Mouse (Mus musculus) ES-CJ7 (cell line): Measurements from ENCODE around the gene Psmd7.
"Not testable (repeated sequence)": the region's sequence is repeated elsewhere in the genome, so short reads cannot be mapped to it uniquely, and the experiment has no call there.

Source experiments
- DNase-seq: peaks from one replicate; pipeline ENCODE4 v3.0.0; 2011; ENCODE audit warnings: low read depth, low spot score

Gene Psmd7

DNA sequence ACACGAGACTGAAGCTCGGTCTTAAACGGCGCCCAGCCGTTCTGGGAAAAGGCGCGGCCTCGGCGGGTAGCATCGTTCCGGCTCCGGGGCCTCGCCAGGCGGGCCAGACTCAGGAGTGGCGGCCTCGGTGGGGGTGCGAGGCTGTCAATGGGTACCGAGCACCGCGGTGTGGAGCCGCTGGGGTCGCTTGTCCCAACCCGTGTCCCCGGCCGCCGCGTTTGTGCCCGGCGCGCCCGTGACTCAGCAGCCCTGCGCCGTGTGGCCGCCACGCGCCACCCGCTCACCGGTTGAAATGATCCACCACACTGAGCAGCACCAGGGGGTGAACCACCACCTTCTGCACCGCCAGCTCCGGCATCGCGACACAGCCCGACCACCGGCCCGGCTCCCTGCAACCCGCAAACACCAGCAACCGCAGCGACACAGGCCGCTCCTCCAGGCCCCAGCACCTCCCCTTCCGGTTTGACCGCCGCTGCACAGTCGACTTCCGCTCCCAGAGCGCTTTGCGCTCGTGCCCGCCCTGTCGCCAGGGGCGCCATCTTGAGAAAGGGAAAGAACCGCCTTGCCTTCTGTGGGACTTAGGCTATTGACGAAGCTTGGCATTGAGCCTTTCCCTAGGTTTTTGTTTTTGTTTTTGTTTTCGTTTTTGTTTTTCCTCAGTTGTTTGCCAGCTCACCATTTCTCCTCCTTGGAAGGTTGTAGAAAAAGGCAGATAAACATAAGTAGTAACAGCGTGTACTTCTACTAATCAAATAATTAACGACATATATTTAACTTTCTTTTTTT lies at the start of gene Psmd7:
TSS of gene Psmd7 (minus strand) at position 470 of the 786 bp plus-strand sequence.
- peak; percentile 97 for DNase-seq

DNA sequence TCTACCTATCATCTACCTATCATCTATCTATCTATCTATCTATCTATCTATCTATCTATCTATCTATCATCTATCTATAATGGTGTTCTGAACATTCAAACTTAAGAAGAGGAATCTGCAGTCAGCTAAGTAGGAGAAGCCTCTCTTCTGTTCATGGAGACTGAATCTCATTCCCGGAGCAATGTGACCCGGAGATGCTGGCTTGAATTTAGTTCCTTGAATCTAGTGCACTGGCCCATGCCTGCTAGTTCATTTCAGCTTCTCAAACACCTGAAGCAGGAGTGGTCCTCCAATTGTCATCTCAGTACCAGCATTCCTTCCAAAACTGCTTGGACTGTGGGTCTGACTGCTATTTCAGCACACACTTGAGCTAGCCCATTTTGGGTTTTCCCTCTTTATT lies 45.5 kb upstream of the Psmd7 start:
- no peak for DNase-seq

DNA sequence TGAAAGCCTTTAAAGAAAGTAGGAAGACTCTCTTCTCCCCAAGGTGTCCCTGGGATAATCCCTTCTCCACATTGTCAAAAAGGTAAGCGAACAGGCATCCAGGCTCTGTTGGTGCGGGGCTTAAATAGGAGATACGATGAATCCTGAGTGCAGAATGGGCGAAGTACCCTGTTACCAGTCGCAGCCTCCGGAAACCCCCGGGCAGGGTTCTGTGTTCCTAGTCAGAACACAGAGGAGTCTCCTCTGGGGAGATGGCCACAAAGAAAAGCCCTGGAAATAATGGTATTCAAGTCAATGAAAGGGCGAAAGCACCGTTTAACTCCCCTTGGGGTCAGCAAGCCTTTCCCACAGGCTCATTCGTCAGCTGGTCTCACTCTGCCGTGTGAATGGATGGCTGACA lies 41.4 kb upstream of the Psmd7 start:
- DNase-seq: no peak

DNA sequence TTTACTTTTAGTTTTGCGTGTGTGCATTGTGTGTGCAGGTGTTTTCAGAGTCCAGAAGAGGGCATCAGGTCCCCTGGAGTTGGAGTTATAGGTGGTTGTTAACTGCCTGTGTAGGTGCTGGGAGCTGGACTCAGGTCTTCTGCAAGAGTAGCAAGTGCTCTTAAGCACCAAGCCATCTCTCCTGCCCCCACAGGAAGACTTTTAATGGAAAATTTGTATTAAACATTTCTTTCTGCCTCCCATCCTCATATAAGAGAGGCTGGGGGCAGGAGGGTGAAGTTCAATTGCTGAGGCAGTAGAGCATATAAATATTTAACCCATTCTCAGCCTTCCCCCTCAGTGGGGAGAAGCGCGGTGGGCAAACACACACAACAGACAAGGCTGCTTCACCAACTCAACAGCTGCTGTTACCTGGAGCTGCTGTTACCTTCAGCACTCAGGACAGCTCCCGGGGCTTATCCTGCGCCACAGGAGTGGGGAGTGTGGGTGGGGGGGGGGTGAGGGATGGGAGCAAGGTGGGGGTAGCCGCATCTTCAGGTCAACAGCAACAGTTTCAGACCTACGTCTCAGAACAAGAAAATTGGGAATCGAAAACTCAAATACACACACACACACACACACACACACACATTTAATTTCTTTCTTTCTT lies 40.4 kb upstream of the Psmd7 start:
- peak; percentile 57 for DNase-seq

DNA sequence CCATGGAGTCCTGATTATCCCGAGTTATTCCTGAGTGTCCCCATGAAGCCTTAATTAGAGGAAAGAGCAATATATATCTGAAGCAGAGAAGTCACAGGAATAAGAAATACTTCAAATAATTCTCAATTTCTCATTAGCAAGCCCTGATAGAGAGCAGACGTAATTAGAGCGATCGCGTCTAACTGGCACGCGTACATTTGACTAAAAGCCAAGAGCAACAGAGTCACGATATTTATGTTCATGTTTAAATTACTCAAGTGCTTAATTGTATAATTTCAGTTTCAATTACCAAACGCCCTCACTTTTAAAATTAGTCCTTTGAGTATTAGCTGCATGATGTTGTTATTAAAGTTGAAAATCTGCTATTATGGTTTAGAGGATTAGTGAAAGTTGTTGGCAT lies 39.6 kb upstream of the Psmd7 start:
- DNase-seq: no peak

DNA sequence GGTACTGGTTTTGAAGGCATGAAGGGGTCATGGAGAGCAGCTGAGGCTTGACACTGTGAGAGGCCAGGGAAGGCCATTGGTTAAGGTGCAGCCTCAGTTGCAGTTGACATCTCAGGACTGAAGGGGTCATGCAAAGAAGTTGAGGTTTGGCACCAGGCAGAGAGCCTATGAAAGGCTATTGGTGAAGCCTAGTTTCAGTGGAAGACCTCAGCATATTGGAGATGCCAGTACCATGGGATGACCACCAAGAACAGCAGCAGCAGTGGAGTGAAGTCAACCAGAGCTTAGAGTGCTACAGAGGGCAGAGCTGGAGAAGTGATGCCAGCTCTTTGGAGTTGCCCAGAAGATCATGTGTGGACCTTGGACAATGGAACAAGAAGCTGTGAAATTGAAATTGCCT lies 36.0 kb upstream of the Psmd7 start:
- not testable (repeated sequence) for DNase-seq

DNA sequence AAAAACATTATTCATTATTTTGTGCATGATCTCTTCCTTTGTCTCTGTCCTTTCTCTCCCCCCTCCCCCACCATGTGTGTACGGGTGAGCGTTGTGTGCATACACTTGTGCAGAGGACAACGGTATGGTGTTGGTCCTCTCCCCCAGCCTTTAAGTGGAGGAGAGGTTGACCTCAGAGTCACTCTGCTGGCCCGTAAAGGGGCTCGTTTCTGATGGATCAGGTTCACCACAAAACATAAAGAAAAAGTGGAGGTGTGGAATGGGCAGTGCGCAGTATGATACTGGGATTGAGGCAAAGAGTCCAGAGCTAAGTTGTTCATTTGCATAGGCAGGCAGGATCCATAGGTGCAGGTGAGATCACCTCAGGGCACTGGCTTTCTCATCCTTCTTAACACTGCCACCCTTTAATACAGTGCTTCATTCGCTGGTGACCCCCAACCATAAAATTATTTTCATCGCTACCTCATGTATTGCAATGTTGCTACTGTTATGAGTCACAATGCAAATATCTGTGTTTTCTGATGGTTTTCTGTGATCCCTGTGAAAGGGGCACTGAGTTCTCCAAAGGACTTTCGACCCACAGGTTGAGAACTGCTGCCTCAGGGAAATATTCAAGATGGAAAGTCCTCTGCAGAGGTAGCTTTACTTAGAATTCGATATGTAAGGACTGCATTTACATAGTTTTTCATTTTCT lies 33.8 kb upstream of the Psmd7 start:
- DNase-seq: no peak

DNA sequence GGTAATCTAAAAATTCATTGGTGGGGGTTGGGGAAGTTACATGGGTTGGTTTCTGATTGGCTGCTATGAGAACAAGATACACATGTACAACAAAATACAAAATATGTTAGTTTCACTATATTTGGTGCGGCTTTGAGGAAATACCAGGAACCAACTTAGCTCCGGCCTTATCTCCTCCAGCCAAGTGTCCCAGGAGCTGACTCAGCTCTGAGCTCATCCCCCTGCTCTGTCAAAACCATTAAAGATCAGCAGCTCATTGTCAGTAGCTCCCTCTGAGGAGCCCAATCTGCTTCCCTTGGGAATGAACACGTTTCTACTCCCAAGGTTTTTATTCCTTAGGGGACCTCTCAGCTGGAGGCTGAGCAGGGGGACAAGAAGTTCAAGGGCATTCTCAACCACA lies 32.9 kb upstream of the Psmd7 start:
- no peak for DNase-seq

DNA sequence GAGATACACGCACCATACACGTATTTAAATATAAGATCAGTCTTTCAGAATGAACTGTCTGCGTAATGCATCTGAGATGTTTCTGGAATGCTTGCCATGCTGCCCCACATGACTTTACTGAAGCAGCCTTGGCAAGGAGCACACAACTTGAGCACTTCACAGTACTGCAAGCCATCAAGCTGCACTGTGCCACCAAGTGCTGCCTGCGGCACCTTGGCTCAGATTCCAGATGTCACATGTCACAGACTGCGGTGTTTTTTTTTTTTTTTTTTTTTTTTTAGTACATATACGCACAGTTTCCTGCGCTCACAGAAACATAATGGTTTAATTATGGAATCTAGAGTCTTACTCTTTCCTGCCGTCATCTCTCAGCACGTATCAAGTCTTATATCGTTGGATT lies 30.2 kb upstream of the Psmd7 start:
- DNase-seq: no peak

DNA sequence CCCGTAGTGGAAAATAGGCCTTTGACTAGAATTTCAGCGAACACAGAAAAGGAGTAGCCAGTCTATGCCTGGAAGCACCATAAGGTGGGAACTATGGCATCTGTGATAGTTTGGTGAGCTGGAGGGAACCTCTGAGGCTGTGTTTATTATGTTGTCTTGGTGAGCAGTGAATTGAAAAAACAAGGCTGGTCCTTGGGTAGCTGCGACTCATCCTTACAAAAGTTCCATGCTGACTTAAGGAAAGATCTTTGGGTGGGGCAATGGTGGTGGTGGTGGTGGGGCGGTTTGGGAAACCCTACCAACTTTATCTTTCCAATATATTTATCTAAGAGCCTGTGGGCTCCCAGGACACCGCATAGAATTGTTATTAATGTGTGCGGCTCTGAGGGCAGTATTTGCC lies 25.1 kb upstream of the Psmd7 start:
- no peak for DNase-seq

DNA sequence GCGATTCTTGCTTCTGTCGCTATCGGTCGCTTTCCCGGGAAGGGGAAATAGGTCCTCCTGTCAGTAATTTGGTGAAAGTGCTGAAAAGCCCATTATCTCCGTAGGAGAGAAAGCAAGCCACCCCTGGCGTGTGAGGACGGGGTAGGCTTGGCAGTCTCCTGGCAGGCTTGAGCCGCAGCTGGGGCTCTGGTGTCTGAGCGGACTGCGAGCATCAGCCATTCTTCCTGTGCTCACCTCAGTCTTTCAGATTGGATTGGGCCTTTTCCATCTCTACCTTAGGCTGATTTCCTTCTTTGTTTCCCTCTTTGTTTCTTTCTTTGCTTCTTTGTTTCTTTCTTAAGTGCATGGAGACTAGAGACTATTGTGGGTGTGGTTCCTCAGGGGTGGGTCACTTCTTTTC lies 22.6 kb upstream of the Psmd7 start:
- peak; percentile 53 for DNase-seq

DNA sequence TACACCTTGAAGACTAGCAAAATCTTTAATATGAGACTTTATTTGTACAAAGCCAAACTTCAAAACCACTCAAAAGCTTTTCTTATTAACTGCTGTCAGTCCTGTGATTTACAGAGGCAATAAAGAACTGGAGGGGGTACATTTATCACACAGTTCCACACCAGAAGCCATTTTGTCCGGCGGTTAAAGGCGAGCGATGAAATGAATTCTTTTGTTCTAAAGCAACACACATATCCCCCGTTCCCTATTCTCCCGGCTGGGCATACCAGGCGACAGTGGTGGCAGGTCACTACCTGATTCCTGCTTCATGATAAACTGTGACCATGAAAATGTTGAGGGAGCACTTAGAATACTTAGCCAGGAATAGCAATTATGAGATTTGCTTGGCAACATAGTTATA lies 20.5 kb upstream of the Psmd7 start:
- DNase-seq: no peak

DNA sequence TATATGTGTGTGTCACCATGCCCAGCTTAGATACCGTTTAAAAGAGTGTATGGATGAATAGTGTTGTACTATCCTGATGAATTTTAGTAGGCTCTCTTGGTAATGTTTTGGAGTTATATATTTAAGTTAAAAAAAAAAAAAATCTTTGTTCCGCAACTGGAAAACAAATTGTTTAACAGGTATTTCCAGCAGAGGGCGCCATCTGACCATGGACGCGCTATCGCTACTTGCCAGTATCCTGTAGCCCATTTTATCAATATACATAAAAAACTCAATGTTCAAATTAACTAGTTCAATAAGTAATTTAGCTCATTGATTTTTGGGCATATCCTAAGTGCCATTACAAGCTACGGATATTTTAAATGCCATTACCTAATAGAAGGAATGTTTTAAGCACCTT lies 14.8 kb upstream of the Psmd7 start:
- peak; percentile 64 for DNase-seq

DNA sequence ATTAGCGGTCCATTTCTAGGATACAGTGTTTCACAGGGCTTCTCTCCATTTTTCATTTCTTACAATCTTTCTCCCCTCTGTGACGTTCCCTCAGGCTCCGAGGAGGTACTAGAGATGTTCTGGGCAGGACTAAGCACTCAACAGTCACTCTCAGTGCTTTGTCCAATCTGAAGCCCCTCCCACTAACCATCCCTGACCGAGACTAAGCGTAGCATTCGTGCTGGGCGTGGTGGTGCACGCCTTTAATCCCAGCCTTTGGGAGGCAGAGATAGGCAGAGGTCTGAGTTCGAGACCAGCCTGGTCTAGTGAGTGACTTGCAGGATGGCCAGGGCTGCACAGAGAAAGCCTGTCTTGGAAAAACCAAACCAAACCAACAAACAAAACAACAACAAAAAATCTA lies 11.4 kb upstream of the Psmd7 start:
- DNase-seq: peak; percentile 88

DNA sequence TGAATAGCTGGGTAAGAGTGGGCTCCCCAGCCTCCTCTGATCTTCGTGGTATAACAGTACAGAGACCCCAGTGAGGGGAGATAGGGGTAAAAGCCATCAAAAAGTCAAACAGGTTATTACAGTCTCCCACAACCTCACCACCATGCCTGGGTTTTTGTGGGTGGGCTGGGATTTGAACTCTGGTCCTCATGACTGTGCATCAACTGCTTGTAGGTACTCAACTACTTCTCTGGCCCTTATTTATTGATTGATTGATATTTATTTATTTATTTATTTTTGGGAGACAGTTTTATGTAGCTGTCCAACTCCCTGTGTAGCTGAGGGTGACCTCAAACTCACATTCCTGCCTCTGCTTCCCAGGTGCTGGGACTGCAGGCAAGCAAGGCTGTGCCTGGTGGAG lies 9.5 kb upstream of the Psmd7 start:
- no peak for DNase-seq

DNA sequence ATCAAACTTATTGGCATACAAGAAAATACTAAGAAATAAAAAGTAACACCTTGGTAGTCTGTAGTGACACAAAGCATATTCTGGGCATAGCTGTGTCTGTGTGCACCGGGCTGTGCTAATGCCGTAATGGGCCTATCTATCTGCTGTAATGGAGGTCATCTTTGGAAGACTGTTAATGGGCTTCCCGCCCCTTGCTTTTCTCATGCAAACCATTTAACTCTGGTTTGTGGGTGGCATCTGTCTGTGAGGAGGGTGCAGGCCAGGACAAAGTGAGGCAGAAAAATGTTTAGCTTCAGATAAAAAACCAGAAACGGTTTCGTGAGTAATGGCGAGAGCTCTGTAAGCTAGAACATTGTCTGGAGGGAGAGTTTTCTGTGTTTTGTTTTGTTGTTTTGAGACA lies 6.6 kb upstream of the Psmd7 start:
- DNase-seq: peak; percentile 94

DNA sequence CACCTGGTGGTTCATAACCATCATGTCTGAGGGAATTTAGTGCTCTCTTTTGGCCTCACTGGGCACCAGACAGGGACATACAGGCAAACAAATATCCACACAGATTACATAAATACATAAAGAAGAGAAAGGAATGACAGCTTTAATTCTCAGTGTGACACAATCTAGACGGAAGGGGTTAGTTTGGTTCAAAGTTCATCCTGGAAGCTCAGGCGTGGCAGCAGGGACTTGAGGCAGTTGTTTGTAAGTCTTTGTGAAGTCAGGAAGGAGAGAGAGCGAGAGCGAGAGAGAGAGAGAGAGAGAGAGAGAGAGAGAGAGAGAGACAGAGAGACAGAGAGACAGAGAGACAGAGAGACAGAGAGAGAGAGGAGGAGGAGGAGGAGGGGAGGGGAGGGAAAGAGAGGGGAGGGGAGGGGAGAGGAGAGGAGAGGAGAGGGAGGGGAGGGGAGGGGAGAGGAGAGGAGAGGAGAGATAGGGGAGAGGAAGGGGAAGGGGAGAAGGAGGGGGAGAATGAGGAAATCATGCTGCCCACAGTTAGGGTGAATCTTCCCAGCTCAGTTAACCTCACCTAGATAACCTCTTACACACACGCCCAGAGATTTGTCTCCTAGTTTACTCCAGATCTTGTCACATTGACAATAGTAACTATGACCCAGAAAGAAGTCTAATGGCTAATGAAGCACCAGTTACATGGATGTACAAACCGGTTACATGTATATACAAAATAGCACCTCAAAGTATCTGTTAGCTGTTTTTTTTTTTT lies 5.9 kb upstream of the Psmd7 start:
- DNase-seq: peak; percentile 59

DNA sequence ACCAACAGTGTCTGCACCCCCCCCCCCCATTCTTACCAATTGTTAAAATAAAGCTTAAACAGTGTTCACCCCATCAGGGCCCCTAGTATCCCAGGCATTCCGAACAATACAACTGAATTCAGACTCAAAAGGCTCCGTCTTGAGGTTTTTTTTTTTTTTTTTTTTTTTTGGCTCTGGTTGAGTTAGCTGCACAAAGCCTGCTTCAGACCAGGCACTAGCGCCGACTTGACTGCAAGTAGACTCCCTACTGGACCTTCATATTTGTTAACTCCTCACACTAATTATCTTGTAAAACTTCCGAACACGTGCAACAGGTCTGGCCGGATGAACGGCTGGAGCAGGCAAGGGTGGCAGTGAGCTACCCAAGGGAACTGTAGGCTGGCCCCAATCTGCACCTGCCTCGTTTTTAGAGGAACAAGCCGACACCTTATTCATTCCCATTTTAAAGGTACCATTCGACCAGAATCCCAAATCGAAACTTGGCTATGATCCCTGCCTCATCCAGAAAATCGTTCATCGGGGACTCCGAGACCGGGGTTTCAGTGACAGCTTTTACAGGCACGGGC lies 752 bp downstream of the Psmd7 start:
- no peak for DNase-seq

DNA sequence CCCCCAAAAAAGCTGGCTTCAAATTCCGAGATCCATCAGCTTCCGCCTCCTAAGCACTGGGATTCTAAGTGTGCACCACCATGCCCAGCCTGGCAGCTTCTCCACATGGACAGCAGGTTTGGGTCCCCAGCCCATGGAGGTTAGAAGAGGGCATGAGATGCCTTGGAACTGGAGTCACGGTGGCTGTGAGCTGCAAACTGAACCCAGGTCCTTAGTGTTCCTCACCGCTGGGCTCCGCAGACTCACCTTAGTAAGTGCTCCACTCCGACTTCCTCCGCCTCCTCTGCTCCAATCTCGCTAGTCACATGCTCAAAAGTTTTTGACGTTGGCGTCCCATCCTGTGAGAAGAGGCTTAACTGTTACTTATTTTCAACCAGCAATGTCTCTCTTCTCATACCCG lies 6.1 kb downstream of the Psmd7 start:
- DNase-seq: no peak

DNA sequence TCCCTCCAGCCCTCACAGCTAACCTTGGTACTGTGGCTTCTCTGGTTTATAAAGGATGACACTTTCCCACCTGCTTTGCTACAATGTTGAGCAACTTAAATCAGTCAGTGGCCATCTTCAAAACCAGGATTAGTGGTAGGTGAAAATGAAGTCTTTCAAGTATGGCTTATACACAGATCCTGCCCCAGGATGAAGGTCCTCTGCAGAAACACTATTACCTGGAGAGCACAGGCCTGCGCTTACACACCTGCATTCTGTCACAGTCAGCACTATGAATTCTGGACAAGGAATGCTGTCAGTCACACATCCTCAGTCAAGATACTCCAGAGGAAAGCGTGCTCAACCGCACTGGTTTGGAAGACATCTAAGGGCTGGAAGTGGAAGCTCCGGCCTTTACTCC lies 6.7 kb downstream of the Psmd7 start:
- DNase-seq: no peak

DNA sequence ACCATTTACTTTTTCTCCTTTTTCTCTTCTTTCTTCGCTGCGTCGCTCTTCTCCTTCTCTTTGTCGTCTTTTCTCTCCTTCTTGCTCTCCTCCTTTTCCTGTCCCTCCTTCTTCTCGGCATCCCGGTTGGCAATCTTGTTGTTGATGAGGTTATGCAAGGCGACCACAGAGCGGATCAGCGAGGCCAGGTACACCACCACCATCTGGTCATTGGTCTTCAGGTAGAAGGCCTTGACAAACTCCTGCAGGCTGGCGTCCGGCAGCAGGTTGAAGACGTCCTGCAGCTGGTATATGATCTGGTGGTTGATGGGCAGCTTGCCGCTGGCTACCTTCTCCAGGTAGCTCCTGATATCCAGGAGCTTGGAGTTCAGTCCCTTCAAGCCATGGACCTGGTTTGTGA lies 7.4 kb downstream of the Psmd7 start:
- DNase-seq: no peak

DNA sequence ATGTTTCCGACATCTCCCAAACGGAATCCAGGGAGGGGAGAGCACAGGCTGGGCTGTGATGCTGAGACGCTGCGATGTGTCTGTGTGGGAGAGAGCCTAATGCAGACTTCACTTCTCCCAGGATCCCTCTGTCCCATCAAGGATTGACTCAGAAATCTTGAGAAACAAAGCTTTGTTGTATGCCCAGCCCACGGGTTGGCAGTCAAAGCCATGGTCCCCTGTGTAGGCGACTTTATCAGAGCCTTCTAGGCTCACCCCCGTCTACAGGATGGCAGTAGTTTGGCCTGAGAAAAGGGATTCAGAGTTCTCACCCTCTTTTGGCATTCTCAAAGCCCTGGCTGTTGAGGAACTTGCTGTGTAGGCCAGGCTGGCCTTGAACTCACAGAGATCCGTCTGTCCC lies 9.7 kb downstream of the Psmd7 start:
- DNase-seq: no peak
